Mouse (Mus musculus) MEL-GATA-1-ER (cell line): Measurements from ENCODE around the gene 2810004N23Rik.

ENCODE experiments used
- DNase-seq: peaks from one replicate; pipeline ENCODE4 v3.0.0-alpha.2; 2012; ENCODE audit warnings: low read depth; ENCODE audit errors: extremely low read depth

Gene 2810004N23Rik

DNA sequence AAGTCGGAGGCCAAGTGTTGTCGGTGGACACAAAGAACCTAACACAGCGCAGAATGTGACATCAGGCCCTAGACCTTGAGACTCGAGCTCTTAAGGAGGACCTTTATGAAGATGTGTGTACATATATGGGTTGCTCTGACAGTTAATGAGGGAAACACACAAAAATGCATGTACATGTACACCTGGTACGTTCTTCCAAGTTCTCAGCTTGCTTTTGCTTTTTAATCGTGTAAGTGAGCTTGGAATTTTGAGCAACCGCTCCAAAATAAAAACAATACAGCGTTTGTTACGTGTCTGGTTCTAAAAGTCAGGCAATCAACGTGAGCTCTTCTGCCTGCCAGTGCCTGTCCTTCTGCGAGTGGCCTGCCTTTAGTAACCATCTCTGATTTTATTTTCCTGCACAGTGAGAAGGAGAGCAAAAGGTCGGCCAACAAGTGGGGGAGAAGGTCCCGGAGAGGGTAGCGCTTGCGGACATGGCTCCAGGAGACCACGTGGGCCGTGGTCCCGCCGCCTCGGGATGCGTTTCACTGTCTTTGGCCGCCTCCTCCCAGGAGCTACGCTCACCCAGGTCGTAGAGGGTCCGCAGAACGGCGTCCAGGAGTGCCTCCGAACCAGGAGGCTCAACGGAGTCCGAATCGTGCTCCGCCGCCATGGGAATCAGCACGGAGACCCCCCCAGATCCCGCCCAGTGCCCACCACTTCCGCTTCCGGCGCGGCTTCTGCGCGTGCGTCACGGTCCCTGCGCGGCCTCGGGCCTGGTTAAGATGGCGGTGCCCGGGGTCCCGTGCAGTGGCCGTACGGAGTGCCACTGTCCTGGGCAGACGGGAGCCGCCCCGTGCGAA lies at the start of gene 2810004N23Rik, which contains the start of gene Gnpat:
2810004N23Rik (minus strand) TSS at position 800 of the 842 bp plus-strand sequence.
Gnpat (plus strand) TSS at position 713 of the 842 bp plus-strand sequence.
- DNase-seq: peak; percentile 62

DNA sequence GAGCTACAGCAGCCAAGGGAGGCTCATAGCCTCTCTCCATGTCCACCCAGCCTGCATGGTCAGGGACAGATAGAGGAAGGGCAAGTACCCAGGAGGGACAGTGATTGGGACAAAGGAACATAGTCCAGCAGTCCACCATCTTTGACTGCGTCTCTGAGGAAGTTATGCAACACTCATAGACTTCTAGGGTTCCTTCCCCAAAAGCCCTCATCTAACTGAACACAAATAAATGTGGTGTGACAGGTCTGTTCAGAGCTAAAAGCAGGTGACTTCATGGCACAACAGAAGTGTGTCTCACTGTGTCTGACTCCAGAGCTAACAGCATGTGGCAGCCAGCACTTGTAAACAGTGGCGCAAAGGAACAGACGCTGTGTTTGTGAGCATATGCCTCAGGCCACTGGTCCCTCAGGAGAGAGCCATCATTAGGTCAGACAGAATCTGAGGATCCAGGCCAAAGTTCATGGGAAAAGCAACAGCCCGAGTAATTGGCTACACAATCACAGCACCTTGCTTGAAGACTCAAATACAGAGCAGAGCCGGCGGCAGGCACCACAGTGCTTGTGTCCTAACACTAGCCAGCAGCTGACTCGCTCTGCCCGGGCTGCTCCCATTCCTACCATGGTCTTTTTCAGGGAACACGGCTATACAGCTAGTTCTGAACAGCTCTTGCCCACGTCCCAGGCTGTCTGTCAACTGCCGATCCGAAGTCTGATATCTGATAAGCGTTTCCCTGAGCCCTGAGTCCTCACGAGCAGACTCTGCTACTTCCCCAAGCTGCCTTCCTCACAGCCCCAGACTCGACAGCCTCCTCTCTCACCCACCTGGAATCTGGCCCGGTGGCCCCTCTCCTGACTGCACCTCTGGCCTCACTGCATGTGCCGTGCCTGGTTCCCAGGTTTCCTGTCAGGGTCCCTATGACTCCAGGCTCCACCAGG lies 49.3 kb upstream of the 2810004N23Rik start:
- DNase-seq: no peak

DNA sequence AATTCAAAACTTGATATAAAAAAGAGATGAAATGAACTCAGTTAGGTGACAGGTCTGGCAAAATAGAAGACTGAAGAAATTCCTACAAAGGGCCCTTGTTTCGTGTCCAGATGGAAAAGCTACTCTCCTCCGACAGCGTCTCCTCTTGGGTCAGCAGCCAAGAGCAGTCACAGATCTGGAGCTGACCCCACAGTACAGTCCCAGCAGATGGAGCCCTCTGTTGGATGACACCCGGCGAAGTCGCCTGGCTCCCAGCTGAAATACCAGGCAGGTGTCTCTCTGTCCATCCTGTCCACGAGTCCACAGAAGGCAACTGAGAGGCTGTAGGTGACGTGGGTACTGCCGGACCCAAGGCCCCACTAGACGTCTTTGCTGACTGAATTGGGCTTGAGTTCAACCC lies 47.4 kb upstream of the 2810004N23Rik start:
- no peak for DNase-seq

DNA sequence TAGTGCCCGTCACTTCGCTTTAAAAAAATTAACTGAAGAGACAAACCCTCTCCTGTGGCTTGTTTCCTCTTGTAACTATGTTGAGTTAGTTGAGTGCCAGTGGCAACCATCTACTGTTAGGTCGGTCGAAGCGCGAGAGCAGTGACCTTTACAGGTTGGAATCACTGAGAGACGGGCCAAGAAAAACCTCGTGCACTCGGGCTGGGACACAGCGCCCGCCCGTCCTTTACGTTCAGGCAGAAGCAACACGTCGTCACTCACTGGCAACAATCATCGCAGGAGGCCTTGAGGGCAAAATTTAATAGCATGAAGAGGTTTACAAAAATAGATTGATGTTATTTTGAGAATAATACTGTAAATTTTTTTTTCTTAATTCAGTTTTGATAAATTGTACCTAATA lies 47.0 kb upstream of the 2810004N23Rik start:
- DNase-seq: no peak

DNA sequence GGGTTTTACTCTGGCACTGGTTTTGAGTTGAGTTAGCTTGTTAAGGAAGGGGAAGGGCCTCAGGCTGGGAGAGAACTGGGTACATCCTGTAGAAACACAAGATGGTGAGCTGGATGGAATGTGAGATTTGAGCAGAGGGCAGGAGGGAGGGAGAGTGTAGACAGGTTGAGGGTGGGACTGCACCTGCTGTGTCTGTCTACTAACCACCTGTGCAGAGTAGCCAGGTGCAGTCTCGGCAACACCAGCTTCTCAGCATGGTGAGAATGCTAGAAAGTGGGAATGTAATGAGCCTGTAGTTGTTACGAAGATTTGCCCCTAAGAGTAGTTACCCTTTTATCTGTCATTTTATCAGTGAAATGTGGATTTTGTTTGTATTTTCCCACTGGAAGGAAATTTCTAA lies 42.6 kb upstream of the 2810004N23Rik start:
- DNase-seq: no peak

DNA sequence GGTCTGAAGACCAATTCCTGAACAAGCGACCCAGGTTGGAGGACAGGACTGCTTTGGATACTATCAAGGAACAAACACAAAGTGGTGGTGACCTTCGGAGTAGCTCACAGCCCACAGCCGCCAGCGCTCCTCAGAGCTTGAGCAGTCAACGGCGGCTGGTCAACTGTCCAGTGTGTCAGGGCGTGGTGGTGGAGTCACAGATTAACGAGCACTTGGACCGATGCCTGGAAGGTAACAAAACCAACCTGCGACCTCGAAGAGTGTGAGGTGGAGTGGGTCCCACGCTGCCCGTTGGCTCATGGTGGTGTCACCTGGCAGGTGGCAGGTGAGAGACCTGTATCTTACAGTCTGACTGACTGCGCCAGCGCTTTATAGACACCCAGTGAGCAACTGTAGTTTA lies 40.3 kb upstream of the 2810004N23Rik start:
- DNase-seq: no peak

DNA sequence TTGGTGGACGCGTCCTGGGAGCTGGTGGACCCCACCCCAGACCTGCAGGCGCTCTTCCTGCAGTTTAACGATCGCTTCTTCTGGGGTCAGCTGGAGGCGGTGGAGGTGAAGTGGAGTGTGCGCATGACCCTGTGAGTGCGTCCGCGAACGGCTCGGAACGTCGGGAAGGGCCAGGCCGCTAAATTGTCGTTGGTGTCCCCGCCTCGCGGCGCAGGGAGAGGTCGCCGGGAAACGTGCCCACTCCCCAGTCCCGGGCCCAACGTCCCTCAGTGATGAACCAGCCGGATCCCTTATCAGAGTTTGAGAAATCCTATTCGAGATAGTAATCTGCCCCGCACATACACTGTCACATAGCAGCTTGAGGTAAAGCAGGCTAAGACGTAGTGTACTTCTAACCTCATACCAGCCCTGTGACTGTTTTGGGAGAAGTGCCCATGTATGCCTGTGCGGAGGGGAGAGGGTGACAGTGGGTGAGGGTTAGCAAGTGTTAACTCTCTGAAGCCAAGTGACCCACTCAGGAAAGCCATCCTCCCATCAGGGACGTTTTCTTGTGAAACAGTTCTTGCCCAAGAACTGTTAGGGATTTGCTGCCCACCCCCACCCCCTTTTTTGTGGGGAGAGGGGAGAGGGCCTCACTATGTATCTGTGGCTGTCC lies 35.5 kb upstream of the 2810004N23Rik start:
- DNase-seq: no peak

DNA sequence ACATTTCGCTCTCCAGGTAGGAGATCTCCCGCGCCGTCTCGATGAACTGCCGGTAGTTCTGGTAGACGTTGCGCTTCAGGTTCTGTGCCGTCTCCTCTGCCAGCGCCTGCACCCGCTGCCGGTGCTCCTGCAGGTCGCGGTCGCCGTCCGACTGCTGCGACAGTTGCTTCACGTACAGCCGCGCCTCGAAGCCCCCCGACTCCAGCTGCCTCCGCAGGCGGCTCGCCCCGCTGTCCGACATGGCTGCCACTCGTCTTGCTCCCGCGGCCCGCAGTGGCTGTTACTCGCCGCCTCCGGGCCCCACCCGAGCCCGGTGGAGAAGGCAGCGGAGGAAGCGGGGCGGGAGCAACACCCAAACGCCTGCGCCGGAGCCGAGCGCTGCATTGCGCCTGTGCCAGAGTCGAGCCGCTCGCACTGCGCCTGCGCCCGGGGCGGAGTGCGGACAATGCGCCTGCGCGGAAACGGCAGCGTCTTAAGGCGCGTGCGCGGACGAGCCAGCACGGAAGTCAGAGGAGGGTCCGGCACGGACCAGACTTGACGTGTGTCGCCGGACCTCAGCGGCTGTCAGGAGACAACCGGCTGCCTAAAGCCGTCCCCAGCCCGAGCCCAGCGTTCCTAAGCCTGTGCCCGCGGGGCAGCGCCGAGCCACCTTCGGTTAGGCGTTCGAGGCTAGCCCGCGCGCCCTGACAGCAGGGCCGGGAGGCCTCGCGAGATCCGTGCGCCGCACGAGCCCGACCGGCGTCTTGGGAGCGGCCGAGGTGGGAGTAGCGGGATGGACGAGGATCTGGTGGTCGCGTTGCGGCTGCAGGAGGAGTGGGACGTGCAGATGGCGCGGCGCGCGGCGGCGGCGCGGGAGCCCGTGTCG lies 34.7 kb upstream of the 2810004N23Rik start, which contains the start of the genes Exoc8 and Sprtn:
Exoc8 (minus strand) TSS at position 320 of the 865 bp plus-strand sequence.
Sprtn (plus strand) TSS at position 501 of the 865 bp plus-strand sequence.
- DNase-seq: peak; percentile 66

DNA sequence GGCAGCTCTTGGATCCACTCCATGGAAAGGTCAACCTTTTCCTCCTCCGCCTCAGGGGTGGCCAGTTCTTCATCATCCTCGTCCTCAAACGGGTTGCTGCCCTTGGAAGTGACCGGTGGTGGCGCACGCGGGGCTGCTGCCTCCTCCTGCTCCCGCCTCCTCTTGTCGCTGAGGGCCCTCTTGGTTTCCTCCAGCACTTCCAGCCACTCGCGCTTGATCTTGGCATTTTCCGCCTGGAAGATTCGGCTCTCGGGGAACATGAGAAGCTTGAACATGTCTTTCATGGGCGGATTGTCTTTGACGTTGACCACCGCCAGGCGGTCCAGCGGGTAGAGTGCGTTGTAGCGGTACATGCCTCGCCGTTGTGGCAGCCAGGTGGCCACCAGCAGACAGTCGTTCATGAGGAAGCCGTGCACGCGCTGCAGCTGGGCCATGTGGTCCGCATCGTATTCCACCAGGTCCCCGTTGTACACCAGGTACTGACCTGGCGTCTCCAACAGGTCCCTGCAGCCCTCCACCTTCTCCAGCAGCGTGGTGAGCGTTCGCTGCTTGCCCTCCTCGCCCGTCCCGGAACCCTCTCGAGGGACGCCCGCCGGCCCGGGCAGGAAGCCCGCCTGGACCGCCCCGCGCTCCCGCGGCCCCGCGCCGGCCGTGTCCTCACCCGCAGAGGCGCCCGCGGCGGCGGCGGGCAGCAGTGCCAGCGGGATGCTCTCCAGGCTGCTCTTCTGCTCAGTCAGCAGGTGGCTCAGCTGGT lies 33.9 kb upstream of the 2810004N23Rik start:
- no peak for DNase-seq

DNA sequence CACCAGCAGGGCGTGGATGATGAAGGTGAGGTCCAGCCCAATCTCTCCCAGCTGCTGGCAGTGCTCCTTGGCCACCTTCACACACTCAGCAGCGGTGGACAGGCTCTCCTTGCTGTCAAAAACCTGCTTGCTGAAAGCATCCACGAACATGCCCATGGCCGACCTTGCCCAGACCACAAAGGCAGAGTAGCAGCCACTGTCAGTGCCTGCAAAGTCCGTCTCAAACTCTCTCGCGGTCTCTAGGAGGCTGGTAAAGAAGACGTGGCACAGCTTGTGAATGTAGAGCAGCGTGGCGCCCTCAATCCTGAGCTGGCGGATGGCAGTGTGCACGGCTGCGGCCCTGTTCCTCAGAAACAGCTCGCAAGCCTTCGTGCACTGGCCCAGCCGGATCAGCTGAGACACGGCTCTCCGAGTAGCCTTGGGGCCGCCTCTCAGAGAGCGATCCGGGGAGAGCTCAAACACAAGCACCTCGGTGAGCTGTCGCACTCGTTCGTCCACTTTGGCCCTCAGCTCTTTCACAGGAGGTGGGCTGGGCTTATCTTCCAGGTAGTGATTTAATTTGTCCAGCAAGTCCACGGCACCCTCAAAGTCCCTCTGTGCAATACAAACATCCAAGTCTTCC lies 33.2 kb upstream of the 2810004N23Rik start:
- DNase-seq: no peak

DNA sequence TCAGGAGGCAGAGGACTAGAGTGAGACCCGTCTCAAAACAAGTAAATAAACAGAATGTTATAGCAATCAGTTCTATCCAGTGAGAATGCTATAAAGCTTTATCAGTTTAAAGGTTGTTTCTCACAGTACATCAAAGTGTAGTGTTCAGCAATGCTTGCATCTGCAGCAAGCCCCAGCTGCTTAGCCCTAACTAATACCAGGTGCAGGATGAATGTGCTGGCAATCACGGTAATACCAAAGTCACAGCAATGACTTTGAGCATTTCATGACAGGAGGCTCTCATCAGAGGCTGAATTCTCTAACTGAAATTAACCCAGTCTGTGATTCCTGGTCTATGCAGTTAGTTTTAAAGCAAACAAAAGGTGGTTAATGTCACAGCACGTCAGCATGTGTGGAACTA lies 29.7 kb upstream of the 2810004N23Rik start:
- DNase-seq: no peak

DNA sequence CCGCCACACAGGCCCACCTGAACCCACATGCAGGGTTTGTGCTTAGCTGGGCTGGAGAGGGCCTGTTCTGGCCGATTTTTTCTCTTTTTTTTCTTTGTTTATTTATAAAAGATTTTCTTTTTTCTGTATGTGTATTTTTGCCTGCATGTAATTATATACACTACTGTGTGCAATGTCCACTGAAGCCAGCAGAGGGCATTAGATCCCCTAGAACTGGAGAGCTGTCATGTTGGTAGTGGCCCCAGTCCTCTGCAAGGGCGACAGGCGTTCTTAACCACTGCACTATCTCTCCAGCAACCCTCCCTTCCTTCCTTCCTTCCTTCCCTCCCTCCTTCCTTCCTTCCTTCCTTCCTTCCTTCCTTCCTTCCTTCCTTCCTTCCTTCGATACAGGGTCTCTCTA lies 25.5 kb upstream of the 2810004N23Rik start:
- DNase-seq: no peak

DNA sequence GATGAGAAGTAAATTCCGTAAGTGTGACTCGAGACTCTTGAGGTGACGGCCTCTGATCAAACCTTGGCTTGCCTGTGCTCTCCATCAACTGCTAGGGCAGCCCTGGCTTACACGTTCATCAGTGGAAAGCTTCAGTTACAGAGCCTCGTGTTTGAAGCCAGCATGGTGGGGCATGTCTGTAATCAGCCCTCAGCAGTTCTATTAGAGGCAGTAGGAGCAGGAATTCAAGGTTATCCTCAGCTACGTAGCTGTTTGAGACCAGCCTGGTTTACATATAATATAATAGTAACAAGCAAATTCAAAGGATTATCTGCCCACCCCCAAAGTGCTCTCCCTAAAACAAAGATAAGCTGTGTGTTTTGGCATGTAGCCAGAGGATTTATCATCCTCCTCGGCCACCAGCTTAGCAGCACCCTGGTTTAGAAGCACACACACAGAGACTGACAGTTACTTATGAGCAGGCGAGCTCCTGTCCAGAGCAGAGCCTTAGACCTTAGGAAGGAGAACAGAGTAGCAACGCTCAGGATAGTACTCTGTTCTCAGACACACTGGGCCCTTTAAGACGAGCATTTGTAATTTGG lies 16.1 kb upstream of the 2810004N23Rik start:
- peak; percentile 83 for DNase-seq

DNA sequence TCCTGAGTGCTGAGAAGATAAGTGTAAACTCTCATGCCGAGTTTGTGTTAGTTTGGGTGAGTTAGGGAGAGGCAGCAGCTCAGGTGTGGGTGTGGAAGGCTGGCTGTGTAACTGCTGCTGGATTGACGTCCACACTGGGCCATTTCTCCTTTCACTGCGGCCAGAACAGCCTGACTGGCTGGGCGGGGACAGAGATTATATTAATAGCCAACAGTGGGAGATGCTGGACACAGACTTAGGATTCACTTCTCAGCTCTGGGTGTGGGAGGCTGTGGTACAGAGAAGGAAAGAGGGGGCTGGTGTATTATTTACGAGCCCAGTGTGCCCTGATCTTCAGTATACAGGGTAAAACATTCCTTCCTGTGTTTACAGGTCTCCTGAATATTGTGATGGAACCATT lies 15.2 kb upstream of the 2810004N23Rik start:
- no peak for DNase-seq

DNA sequence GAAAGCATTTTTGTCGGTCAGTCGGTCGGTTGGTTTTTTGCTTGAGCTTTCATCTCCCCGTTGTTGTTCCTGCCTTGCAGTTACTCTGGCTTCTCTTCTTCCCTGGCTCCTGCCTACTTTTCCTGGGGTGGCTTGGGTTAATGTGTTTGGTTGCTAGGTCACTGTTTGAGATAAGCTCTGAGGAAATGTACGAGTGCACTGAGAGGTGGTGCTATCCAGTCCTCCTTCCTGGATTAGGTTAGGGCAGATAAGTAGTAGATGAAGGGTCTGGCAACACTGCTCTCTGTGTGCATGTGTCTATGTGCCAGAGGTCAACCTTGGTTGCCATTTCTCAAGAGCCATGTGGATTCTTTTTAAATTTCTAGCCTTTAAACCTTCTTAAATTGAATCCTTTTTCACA lies 9.8 kb upstream of the 2810004N23Rik start:
- DNase-seq: no peak

DNA sequence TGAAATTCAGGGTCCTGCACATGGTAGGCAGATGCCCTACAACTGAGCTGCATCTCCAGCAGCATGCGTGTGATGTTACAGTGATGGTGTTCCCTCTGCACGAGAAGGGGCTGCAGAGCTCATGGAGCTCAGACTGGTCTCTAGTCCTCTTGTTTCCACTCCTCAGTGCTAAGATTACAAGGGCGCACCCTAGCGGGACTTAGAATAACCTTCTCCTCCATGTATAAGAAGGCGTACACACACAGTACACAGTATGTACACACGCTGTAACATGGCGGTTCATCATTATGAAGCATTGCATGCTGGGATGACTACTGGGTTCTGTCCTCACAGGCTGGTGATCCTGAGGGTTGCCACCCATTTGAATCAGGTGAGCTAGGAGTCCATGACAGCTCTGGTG lies 9.2 kb upstream of the 2810004N23Rik start:
- no peak for DNase-seq

DNA sequence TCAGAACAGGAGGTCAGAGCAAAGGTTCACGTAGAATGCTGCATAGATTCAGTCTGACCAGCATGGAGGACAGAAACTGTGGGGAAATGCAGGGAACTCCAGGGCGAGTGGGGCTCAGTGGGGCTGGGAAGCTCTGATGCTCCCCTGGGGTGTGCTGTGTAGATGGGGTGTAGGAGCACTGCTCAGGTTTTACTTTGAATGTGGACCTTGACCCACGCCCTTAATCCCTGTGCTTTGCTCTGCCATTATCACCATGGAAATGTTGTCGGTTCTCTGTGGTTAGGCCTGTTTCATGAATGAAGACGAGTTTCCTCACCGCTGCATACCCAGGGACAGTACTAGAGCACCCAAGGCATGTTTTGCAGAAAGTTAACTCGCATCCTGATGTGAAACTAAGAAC lies 8.6 kb upstream of the 2810004N23Rik start:
- no peak for DNase-seq

DNA sequence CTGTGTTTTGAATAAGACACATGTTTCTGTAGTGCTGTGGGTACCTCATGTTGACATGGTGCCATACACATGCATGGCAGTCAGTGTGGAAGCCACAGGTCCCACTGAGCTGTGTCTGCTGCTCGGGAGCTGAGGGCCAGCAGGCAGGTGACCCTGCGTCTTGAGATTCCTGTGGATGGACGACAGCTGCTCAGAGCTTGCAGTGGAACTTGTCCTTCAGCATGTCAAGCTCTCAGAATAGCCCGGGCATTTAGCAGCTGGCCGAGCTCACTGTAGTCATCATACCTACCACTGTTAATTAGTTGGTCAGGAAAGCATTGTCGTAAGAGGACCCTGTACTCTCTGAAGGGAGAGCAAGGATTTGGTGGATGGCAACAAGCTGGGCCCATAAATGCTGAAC lies 6.8 kb upstream of the 2810004N23Rik start:
- DNase-seq: no peak

DNA sequence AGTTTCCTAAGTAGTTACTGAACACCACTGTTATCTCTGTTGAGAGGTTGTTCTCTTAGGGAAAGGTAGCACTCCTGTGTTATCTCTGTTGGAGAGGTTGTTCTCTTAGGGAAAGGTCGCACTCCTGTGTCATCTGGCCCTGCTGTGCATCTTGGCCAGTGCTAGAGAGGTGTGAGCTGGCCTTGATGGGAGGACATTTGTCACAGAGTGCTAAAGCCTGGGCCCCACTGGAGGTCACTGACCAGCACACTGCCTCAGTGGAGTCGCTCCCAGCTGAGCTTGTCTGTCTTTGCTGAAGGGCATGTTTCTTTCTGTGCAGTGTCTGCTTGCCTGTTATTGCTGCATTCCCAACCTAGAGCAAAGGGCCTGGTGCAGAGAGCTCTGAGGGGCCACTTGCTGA lies 4.2 kb upstream of the 2810004N23Rik start:
- no peak for DNase-seq
